Mouse (Mus musculus) adipose tissue, adult 10 weeks (tissue): ENCODE data around the gene Glrx3. TPM values are rescaled to one million over a fixed set of nuclear protein-coding genes. Genes with fewer than 3 reads are reported as not detected.

ENCODE experiments used
- polyA plus RNA-seq: library from polyadenylated mRNA; stranded (reverse); fragments of 350-450 nt; fragmentation: Illumina TruSeq; extraction: RNeasy Lipid Tissue Mini Kit (QIAGEN cat#74804); gene quantifications from one replicate; pipeline ENCODE4 v1.2.3, GENCODE M21; 2014; ENCODE audit warnings: low read depth, low replicate concordance

The Glrx3 gene
- polyA plus RNA-seq = 171 TPM

DNA sequence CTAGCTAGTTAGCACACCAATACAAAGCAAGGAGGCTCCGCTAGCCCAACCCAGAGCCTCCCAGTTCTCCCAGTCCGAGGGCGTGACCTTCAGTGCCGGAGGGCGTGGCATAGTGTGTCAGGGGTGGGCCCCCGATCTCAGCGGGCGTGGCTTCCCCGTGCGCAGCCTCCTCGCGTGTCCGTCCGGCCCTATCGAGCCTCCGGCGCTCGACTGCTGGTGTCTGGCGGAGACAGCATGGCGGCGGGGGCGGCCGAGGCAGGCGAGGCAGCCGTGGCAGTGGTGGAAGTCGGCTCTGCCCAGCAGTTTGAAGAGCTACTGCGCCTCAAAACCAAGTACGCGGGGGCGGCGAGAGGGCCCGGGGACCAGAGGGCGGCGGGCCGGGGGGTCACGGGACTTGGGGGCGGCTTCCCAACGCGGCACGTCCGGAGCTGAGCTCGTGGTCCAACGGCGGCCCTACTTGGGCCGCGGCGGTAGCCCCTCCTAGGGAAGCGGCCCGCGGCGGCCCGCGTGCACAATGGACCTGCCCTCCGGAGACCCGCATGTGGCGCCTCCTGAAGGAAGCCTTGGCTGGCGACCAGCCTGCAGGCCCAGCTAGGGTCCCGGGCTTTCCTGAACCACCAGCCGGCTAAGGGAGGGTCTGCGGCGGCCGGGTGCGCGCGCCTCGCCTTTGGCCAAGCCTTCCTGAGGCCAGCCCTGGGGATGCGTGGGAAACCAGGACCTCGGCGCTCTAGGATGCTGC, at the start of gene Glrx3:
Glrx3 (plus strand) TSS at position 175 of the 739 bp plus-strand sequence.

GRCm38 (mm10) chr7:137410337-137411197, 26.8 kb upstream of the Glrx3 start, which contains the start of gene 9430038I01Rik:
TSS of gene 9430038I01Rik (minus strand) at chr7:137410762.

Other genes starting within 250 kb of the Glrx3 start
- gene Ebf3, start 123.2 kb upstream of the Glrx3 start, polyA plus RNA-seq = 4.1 TPM
- 7.1 TPM for gene 9430038I01Rik, start 26.9 kb upstream of the Glrx3 start, polyA plus RNA-seq